Mouse (Mus musculus) frontal cortex, postnatal 10 days (tissue): Measurements from ENCODE around the gene Abce1.

Source experiments
- DNase-seq, 2 experiments: peaks; one replicate each; pipeline ENCODE4 v3.0.0; 2022; ENCODE audit warnings: low spot score in 2 of 2, mixed read lengths in 1 of 2

Abce1 gene

GRCm38 (mm10) chr8:79639586-79640451 is 71.7 kb downstream of the Abce1 start, which contains the start of gene Otud4:
TSS of gene Otud4 (plus strand) at chr8:79639618.
- peak; percentile 48 to 67 for DNase-seq

- DNase-seq: peak; percentile 97 to 98
These were observed 72.6 kb downstream of the Abce1 start for GRCm38 (mm10) chr8:79638707-79639549.

GRCm38 (mm10) chr8:79638001-79638706 is 73.4 kb downstream of the Abce1 start:
- DNase-seq: no peak

- DNase-seq: no peak
These were observed 74.3 kb downstream of the Abce1 start for GRCm38 (mm10) chr8:79637237-79637636.

- DNase-seq: no peak
These were observed 75.4 kb downstream of the Abce1 start for GRCm38 (mm10) chr8:79636151-79636550.

- DNase-seq: no peak
These were observed 76.0 kb downstream of the Abce1 start for GRCm38 (mm10) chr8:79635491-79635890.
